Mouse (Mus musculus): ENCODE results near the gene Mgarp. TPM values are rescaled to one million over a fixed set of nuclear protein-coding genes. Genes with fewer than 3 reads are reported as not detected.

The Mgarp gene
- polyA plus RNA-seq, 1 experiment, result 0.23 TPM

GRCm38 (mm10) chr3:51372883-51373282, 23.7 kb downstream of the Mgarp start:
- no peaks in the 10 kb centered on the region for H3K36me3 ChIP-seq (ENCODE audit: control insufficient read depth, insufficient read depth)
- H3K79me3 ChIP-seq (ENCODE audit: low read depth), result no peaks in the 10 kb centered on the region
- no peaks in the 10 kb centered on the region for H3K79me2 ChIP-seq (ENCODE audit: control insufficient read depth, insufficient read depth)
- no peaks in the 10 kb centered on the region for H3K27me3 ChIP-seq (ENCODE audit: control insufficient read depth, insufficient read depth, insufficient read length)
- TF ChIP-seq FOSL1 (IDR thresholded peaks at IDR 0.05; ENCODE audit: insufficient read depth, low read length, poor library complexity, severe bottlenecking), result no peak
- no peak for TF ChIP-seq MYOG (IDR thresholded peaks at IDR 0.05; ENCODE audit: control insufficient read depth, extremely low read depth, insufficient read length)
- TF ChIP-seq CEBPB (IDR thresholded peaks at IDR 0.05; ENCODE audit: low read depth), result no peak
- no peak for TF ChIP-seq USF1 (IDR thresholded peaks at IDR 0.05; ENCODE audit: low read depth)
- no peak for TF ChIP-seq MYOD1 (IDR thresholded peaks at IDR 0.05; ENCODE audit: control insufficient read depth, insufficient read length, low read depth)
- no peak for TF ChIP-seq MAX (IDR thresholded peaks at IDR 0.05)
- no peak for TF ChIP-seq CTCF (IDR thresholded peaks at IDR 0.05; ENCODE audit: control insufficient read depth, insufficient read depth, insufficient read length)
- no peak overlapping the region for H3ac ChIP-seq (ENCODE audit: control insufficient read depth, insufficient read length, low read depth)
- no peak overlapping the region for H3K4me3 ChIP-seq (ENCODE audit: insufficient read depth, poor library complexity, severe bottlenecking)

- Histone ChIP-seq H3K79me2 (ENCODE audit: control insufficient read depth, insufficient read depth) (no peaks in the 10 kb centered on the region), H3K36me3 (ENCODE audit: control insufficient read depth, insufficient read depth) (no peaks in the 10 kb centered on the region), H3ac (ENCODE audit: control insufficient read depth, insufficient read length, low read depth) (no peak overlapping the region), H3K4me3 (ENCODE audit: insufficient read depth, poor library complexity, severe bottlenecking) (no peak overlapping the region), H3K79me3 (ENCODE audit: low read depth) (no peaks in the 10 kb centered on the region), H3K27me3 (ENCODE audit: control insufficient read depth, insufficient read depth, insufficient read length) (no peaks in the 10 kb centered on the region)
- no peak for TF ChIP-seq FOSL1 (IDR thresholded peaks at IDR 0.05; ENCODE audit: insufficient read depth, low read length, poor library complexity, severe bottlenecking)
- TF ChIP-seq MYOG (IDR thresholded peaks at IDR 0.05; ENCODE audit: control insufficient read depth, extremely low read depth, insufficient read length), result no peak
- no peak for TF ChIP-seq USF1 (IDR thresholded peaks at IDR 0.05; ENCODE audit: low read depth)
- no peak for TF ChIP-seq MYOD1 (IDR thresholded peaks at IDR 0.05; ENCODE audit: control insufficient read depth, insufficient read length, low read depth)
- TF ChIP-seq CEBPB (IDR thresholded peaks at IDR 0.05; ENCODE audit: low read depth), result no peak
- no peak for TF ChIP-seq CTCF (IDR thresholded peaks at IDR 0.05; ENCODE audit: control insufficient read depth, insufficient read depth, insufficient read length)
Observed at GRCm38 (mm10) chr3:51371826-51372225, 24.7 kb downstream of the Mgarp start.

GRCm38 (mm10) chr3:51368011-51368410, 28.5 kb downstream of the Mgarp start:
- H3K36me3 ChIP-seq (ENCODE audit: control insufficient read depth, insufficient read depth), result no peaks in the 10 kb centered on the region
- H3K27me3 ChIP-seq (ENCODE audit: control insufficient read depth, insufficient read depth, insufficient read length), result no peaks in the 10 kb centered on the region
- H3K79me3 ChIP-seq (ENCODE audit: low read depth), result no peaks in the 10 kb centered on the region
- no peak for TF ChIP-seq MYOG (IDR thresholded peaks at IDR 0.05; ENCODE audit: control insufficient read depth, extremely low read depth, insufficient read length)
- TF ChIP-seq MYOD1 (IDR thresholded peaks at IDR 0.05; ENCODE audit: control insufficient read depth, insufficient read length, low read depth), result no peak
- no peak for TF ChIP-seq MAX (IDR thresholded peaks at IDR 0.05)
- no peak overlapping the region for H3K4me3 ChIP-seq (ENCODE audit: insufficient read depth, poor library complexity, severe bottlenecking)
- H3K79me2 ChIP-seq (ENCODE audit: control insufficient read depth, insufficient read depth), result no peaks in the 10 kb centered on the region
- H3ac ChIP-seq (ENCODE audit: control insufficient read depth, insufficient read length, low read depth), result no peak overlapping the region

GRCm38 (mm10) chr3:51366926-51367325, 29.6 kb downstream of the Mgarp start:
- Histone ChIP-seq H3K36me3 (ENCODE audit: control insufficient read depth, insufficient read depth) (no peaks in the 10 kb centered on the region), H3K79me3 (ENCODE audit: low read depth) (no peaks in the 10 kb centered on the region), H3K27me3 (ENCODE audit: control insufficient read depth, insufficient read depth, insufficient read length) (no peaks in the 10 kb centered on the region), H3K79me2 (ENCODE audit: control insufficient read depth, insufficient read depth) (no peaks in the 10 kb centered on the region), H3ac (ENCODE audit: control insufficient read depth, insufficient read length, low read depth) (no peak overlapping the region), H3K4me3 (ENCODE audit: insufficient read depth, poor library complexity, severe bottlenecking) (no peak overlapping the region)
- TF ChIP-seq MYOG (IDR thresholded peaks at IDR 0.05; ENCODE audit: control insufficient read depth, extremely low read depth, insufficient read length) (no peak), CTCF (IDR thresholded peaks at IDR 0.05; ENCODE audit: control insufficient read depth, insufficient read depth, insufficient read length) (no peak), FOSL1 (IDR thresholded peaks at IDR 0.05; ENCODE audit: insufficient read depth, low read length, poor library complexity, severe bottlenecking) (no peak), MAX (IDR thresholded peaks at IDR 0.05) (no peak), MYOD1 (IDR thresholded peaks at IDR 0.05; ENCODE audit: control insufficient read depth, insufficient read length, low read depth) (no peak), CEBPB (IDR thresholded peaks at IDR 0.05; ENCODE audit: low read depth) (no peak)

GRCm38 (mm10) chr3:51365517-51365882, 31.0 kb downstream of the Mgarp start:
- H3K27me3 ChIP-seq (ENCODE audit: control insufficient read depth, insufficient read depth, insufficient read length), result no peaks in the 10 kb centered on the region
- no peaks in the 10 kb centered on the region for H3K79me2 ChIP-seq (ENCODE audit: control insufficient read depth, insufficient read depth)
- no peaks in the 10 kb centered on the region for H3K36me3 ChIP-seq (ENCODE audit: control insufficient read depth, insufficient read depth)
- H3K4me3 ChIP-seq (ENCODE audit: insufficient read depth, poor library complexity, severe bottlenecking), result no peak overlapping the region
- no peak for TF ChIP-seq MYOG (IDR thresholded peaks at IDR 0.05; ENCODE audit: control insufficient read depth, extremely low read depth, insufficient read length)
- TF ChIP-seq CTCF (IDR thresholded peaks at IDR 0.05; ENCODE audit: control insufficient read depth, insufficient read depth, insufficient read length), result no peak
- TF ChIP-seq USF1 (IDR thresholded peaks at IDR 0.05; ENCODE audit: low read depth), result no peak
- H3K79me3 ChIP-seq (ENCODE audit: low read depth), result no peaks in the 10 kb centered on the region
- no peak overlapping the region for H3ac ChIP-seq (ENCODE audit: control insufficient read depth, insufficient read length, low read depth)

GRCm38 (mm10) chr3:51364703-51365516, 31.6 kb downstream of the Mgarp start:
- Histone ChIP-seq H3K27me3 (ENCODE audit: control insufficient read depth, insufficient read depth, insufficient read length) (no peaks in the 10 kb centered on the region), H3ac (ENCODE audit: control insufficient read depth, insufficient read length, low read depth) (peak overlapping the region; percentile 47), H3K4me3 (ENCODE audit: insufficient read depth, poor library complexity, severe bottlenecking) (peak overlapping the region; percentile 25), H3K79me2 (ENCODE audit: control insufficient read depth, insufficient read depth) (no peaks in the 10 kb centered on the region), H3K36me3 (ENCODE audit: control insufficient read depth, insufficient read depth) (no peaks in the 10 kb centered on the region), H3K79me3 (ENCODE audit: low read depth) (no peaks in the 10 kb centered on the region)
- no peak for TF ChIP-seq CEBPB (IDR thresholded peaks at IDR 0.05; ENCODE audit: low read depth)
- peak; percentile 52 for TF ChIP-seq CTCF (IDR thresholded peaks at IDR 0.05; ENCODE audit: control insufficient read depth, insufficient read depth, insufficient read length)
- peak; percentile 57 for TF ChIP-seq USF1 (IDR thresholded peaks at IDR 0.05; ENCODE audit: low read depth)
